Mouse (Mus musculus): ENCODE measurements around the gene Art4.

DNA sequence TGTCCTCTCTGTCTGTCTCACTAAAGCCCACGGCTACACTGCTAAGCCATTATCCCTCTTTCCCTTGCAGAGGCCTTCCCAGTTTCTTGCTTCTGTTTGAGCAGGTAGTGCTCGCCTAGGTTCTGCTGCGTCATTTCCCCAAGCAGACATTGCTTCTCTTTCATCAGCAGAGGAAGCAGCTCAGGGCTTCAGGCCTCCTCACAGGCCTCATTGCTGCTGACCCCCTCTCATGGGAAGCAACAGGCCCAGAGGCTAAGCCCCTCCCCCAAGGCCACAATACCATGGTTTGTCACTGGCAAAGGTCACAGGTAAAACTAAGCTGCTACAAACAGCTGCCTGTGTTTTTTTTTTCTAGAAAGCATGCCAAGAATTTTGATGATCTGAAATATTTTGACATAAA lies 4.8 kb downstream of the Art4 start:
- no peak for TF ChIP-seq CTCF (IDR thresholded peaks at IDR 0.05; ENCODE audit: borderline replicate concordance, control insufficient read depth, extremely low read depth, insufficient read depth, low read length, poor library complexity)
- TF ChIP-seq POLR2A (IDR thresholded peaks at IDR 0.05; ENCODE audit: control insufficient read depth, extremely low read depth, insufficient read depth, low read length, poor library complexity) = no peak

All from thymus, adult 2 months (tissue).